Mouse (Mus musculus): ENCODE measurements at regions not wholly inside any gene's neighbourhood (a gene's known extent, or its start where the extent isn't known, plus 50 kb on each side); places are given as distances from the start of the nearest gene placed in this dataset.

DNA sequence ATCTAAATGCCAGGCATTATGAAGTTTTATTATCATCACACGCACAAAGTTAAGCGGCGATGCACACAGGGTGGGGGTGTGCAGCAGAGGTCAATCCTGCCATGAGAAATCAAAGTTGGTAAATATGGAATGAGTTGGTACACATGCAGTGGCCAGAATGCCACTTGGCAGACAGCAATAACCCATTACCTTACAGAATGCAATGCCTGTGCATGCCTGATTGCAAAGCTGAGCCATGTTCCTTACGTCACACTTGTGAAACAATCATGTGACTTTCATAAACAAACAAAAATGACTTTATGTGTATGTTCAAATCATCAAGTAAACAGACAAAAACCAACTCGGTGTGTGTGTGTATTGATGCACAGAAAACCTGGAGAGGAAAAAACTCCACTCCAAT is 208.5 kb upstream of the Mkln1 start:
- DNase-seq (ENCODE audit: inconsistent age in 2 of 2, low spot score in 1 of 2), result no peak

DNA sequence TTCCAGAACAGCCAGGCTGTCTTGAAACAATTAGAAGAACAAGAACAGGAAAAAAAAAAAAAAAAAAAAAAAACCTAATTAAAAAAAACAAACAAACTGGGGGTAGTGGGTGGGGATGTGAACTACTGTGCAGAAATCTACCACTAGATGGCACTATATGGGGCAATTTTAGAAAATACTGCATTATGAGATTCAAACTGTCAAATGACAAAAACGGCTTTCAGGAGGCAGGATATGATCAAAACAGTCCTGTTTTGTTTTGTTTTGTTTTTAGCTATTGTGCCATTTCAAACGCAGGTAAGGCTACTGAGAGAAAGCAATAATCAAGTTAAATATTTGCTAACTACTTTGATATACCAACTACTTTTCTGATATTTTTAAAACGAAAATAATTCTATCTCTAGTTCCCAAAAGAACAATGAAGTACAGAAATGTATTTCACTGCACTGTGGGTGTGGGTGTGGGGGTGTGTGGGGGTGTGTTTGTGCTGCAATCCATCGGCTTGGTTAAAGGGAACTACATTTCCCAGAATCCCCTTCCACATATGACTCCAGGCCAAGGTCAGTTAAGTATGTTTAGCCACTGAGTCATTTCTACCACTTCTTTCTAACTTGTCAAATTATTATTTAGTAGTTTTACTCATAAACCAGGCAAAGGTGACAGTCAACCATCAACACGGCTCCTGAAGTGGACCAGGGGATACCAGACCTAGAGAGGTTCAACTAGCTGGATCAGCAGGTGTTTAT is 207.7 kb upstream of the Mkln1 start:
- peak in 1 of 2 experiments; percentile 71 for DNase-seq (ENCODE audit: inconsistent age in 2 of 2, low spot score in 1 of 2)

DNA sequence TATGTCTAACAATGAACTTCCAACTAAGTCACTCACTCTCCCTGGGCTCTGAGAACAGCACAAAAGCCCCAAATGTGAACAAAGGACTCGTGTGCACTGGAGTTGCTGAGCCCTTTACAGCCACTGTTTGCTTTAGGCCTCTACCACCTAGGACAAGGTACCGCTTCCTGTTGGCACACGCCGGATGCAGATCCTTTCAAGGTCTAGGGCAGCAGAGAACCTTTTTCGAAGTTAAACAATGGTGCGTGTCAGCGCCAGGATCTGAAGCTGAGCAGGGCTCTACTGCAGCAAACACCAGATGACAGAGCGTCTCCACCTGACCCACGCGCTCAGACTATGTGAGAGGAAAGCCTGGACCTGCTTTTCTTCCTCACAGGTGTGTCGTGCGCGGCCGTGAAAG is 207.0 kb upstream of the Mkln1 start:
- no peak for DNase-seq (ENCODE audit: inconsistent age in 2 of 2, low spot score in 1 of 2)

DNA sequence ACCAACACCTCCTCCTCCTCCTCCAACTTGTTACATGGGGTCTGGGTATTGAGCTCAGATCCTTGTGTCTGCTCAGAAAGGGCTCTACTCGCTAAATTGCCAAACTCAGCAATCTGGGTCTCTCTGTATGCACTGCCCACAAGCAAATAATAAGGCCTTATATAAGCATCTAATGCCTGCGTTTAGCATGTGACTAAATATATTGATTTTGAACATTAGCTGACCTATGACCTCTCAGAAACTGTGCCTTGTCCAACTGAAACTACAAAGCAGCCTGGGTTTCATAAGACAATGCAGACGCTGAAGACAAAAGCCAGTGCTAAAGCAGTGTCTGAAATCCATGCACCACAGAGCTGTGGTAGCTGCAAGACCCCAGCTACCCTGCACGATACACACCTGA is 206.3 kb upstream of the Mkln1 start:
- DNase-seq (ENCODE audit: inconsistent age in 2 of 2, low spot score in 1 of 2), result no peak

DNA sequence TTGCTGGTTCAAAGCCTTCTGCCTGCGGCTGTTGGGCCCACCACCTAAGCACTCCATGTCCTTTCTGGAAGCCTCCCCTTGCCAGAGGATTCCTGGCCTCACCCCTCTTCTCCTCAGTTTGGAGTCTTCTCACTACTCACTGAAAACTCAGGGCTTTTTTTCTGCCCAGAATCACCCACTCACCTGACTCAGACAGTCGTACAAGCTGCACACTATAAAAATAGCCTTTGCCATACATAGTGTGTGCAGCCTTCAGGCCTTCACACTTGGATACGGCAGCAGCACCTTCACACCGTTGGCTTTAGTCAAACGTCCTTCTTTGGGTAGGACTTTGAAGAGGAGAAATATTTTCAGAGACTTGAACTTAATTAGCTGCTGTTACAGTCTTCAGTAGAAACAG is 205.3 kb upstream of the Mkln1 start:
- DNase-seq (ENCODE audit: inconsistent age in 2 of 2, low spot score in 1 of 2), result no peak

DNA sequence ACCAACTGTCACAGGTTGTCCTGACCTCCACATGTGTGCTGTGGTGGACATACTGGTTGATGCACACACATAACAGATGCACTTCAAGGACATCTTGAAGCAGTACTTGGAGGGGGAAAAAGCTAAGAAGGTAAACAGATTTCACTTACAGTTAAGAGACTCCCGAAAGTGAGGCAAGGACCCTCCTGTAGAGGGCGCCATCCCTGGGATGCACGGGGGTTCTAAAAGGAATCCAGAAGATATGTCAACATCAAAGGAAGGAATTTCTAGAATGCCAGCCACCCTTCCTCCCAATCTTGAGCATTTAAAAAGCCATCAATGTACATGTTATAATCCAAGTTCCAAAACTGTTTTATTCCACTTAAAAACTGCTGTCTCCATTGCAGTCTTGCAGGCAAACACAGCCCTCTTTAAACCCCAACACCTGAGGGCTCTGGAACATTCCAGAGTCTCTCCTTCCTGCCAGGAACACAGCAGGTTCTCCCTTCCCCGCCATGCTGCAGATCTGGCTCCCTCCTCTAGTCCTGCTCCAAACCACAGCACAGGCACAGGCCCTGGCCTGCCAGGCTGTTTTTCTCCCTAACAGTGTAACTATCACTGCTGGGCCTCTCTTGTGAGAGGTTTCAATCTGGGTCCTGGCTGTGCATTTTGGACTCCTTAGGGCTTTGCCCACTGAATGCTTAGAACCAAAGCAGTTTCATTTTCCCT is 200.8 kb upstream of the Mkln1 start:
- DNase-seq (ENCODE audit: inconsistent age in 2 of 2, low spot score in 1 of 2), result peak in 1 of 2 experiments; percentile 64

DNA sequence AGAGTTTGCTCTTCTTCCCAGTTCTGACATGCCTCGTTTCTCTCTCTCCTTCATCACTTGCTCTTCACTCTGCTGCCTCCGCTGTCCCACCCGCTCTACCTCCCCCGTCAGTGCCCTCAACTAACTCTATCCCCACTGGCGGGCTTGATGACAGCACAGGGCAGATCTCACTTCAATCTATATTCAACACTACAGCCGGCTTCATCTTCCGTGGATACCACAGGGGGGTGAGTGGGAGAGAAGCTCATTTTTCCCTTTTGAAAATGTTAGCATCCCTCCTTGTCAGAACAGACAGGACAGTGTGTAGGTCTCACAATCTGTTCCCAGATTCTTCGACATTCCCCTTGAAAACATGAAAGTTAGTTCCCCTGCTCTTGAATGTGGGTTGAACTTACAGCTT is 200.2 kb upstream of the Mkln1 start:
- no peak for DNase-seq (ENCODE audit: inconsistent age in 2 of 2, low spot score in 1 of 2)

DNA sequence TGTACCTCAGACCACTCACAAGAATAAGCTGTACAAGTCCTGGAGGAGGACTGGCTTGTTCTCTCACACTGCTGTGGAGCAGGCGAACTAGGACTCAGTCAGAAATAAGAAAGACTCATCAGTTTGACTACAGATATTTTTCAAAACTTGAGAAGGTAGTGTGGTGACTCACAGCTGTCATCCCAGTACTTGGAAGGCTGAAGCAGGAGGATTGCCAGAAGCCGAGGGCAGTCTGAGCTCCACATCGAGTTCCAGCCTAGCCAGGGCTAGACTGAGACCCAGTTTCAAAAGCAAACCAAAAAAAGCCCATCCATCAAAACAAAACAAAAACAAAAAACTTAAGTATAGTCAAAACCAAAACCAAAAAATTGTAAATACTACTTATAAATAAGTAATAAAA is 197.8 kb upstream of the Mkln1 start:
- no peak for DNase-seq (ENCODE audit: inconsistent age in 2 of 2, low spot score in 1 of 2)

DNA sequence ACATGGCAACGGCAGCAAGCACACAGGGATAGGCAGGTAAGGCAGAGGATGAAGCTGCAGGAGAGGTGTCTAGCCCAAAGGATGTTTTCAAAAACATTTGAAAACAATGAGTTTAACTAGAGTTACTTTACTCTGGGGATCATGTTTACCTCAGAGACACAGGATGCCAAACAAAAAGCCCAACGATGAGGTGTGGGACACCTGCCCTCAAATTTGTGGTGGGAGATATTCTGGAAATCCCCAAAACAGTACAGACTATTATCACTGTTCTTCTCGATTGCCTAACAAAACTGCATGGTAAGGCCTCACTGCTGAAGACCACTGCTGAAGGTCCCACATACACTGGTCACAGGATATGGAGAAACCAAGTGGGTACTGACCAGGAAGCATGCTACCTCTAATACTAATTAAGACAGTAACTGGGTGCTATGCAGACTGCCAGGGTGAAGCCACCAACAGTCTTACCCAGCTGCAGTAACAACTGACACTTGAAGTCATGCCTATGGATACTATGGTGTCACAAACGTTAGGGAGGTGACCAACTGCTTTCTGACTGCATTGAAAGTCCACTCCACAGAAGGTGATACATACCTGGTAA is 197.1 kb upstream of the Mkln1 start:
- DNase-seq (ENCODE audit: inconsistent age in 2 of 2, low spot score in 1 of 2), result no peak

DNA sequence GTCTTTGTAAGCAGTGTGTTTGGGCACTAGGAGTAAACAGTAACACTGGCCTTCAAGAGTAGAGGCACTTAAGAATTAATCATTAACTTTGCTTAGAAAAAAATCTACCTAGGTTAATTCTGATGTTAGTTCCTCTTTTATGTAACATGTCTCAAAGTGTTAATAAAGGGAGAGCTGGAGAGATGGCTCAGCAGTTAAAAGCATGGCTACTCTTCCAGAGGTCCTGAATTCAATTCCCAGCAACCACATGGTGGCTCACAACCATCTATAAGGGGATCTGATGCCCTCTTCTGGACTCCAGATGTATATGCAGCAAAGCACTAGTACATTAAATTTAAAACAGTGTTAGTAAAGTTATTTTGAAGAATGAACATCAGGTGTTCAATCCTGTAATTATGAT is 195.9 kb upstream of the Mkln1 start:
- DNase-seq (ENCODE audit: inconsistent age in 2 of 2, low spot score in 1 of 2), result no peak

DNA sequence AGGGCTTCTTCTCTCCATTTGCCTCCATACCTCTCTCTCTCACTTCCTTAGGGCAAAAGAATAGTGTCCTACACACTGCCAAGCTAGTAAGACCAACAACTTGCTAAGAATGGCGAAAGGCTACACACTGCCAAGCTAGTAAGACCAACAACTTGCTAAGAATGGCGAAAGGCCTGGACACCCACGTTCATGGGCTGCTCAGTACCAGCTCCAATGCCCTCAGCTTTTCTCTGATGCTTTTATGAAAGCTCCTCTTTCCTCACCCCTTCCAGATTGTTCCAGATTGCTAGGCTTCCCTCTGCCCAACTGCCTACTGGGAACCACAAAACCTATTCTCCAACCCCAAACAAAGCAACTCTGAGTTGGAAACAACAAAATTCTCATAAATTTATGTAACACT is 194.1 kb upstream of the Mkln1 start:
- DNase-seq (ENCODE audit: inconsistent age in 2 of 2, low spot score in 1 of 2), result no peak

DNA sequence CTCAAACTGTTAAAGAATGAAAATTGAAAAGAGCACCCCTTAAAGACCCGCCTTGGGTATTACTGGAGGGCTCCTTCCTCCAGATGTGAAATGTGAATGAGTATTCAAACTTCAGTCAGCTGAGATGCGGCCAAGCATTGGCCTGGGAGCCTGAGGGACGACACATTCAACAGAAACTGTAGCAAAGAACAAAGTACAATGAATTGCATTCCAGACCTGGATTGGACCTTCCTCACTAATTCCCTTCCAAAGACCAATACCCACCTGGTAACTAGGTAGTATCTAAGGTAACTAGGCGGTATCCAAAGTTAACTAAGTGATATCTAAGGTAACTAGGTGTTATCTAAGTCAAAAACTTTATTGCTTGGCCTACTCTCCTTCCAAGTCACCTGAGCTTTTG is 193.7 kb upstream of the Mkln1 start:
- no peak for DNase-seq (ENCODE audit: inconsistent age in 2 of 2, low spot score in 1 of 2)

DNA sequence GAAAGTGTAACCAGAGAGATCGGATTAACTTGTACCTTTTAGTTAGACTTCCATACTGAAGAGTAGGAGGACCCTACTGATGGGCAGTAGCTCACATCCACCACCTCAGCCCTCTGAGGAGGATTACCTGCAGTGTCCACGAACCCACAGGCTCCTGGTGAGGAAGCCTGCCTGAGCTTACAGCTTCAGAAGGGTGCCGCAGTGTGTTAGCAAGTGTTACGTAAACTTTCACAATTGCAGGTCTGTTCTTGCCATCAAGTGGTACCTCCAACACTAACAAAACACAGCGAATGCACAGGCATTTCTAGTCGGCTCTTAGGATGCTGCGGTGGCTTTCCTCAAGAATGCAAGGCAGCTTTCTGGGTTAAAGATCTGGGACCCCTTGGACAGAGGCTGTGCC is 192.4 kb upstream of the Mkln1 start:
- DNase-seq (ENCODE audit: inconsistent age in 2 of 2, low spot score in 1 of 2), result peak in 1 of 2 experiments; percentile 63

DNA sequence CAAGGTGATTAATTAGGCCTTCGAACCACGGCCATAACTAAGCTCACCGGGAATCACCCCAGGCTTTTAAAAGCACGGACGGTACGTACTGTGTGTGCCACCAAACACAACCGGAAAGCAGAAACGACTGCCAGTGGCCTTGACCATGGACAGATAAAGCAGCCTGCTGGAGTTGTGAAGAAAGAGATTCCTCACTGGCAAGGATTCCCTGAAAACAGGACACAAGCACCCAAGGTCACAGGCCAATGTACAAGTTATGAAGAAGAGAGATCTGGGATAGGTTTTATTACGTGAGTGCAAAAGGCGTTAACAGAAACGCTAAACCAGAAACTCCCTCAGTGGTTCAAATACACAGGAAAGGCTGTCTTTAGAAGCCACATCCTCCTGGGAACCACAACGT is 191.3 kb upstream of the Mkln1 start:
- DNase-seq (ENCODE audit: inconsistent age in 2 of 2, low spot score in 1 of 2), result peak; percentile 87 to 93

DNA sequence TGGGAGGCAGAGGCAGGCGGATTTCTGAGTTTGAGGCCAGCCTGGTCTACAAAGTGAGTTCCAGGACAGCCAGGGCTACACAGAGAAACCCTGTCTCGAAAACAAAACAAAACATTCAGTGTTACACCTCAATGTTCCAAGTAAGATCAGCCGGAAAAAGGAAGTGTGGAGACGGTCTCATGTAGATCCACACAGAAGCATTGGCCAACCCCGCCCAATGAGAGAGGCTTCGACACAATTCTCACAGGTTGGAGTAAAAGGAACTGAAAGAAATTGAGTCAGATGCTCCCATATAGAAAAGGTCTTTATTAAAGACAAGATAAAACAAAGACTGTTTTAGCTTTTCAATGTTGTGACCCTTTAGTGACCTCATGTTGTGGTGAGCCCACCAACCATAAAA is 190.3 kb upstream of the Mkln1 start:
- peak in 1 of 2 experiments; percentile 51 for DNase-seq (ENCODE audit: inconsistent age in 2 of 2, low spot score in 1 of 2)

DNA sequence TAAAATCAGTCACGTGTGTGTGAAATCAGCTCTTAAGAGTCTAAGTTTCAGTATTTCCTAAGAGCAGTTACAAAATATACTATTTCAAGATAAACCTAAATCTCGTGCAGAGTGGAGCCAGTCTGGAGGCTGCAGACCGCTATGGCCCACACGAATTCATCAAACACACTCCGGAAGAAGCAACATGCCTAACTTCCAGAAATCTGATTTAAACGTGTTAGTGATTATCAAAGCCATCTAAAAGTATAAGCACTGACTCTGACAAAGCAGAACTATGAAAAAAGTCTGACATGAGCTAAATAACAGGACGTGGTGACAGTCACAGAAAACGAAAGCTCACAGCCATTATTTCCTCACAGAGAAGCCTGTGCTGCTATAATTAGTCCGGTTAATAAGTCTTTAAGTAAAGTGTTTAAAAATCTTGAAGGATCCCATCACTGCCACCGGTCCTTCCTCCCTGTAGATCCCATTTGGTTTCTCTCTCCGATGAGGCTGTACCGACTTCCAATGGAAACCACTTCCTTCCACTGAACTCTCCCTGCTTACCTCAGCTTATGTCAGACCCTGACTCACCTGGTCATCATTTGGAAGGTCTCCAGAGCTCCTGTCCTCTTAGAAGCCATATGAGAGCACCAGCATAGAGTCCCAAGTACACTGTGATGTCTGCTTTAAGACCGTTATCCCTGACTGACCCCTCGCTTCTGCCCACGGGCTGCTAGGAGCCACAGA is 189.0 kb upstream of the Mkln1 start:
- DNase-seq (ENCODE audit: inconsistent age in 2 of 2, low spot score in 1 of 2), result peak in 1 of 2 experiments; percentile 52

DNA sequence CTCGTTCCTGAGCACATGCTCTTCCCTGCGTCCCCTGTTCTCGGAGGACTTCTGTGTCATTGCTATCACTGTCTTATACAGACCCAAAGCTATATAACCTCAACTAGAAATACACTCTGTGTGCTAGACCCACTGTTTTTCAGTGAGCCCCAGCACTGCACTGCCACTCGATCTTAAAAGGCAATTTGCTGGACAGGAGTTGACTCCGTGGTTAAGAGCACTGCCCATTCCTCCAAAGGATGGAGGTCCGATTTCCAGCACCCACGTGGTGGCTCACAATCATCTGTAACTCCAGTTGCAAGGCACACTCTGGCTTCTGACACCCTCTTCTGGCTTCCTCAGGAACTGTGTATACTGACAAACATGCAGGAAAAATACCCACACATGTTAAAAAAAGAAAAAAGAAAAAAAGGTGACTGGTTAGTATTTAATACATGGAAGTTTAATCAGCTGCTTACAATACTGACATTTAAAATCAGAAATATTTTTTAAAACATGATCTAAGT is 188.3 kb upstream of the Mkln1 start:
- DNase-seq (ENCODE audit: inconsistent age in 2 of 2, low spot score in 1 of 2), result peak in 1 of 2 experiments; percentile 50

DNA sequence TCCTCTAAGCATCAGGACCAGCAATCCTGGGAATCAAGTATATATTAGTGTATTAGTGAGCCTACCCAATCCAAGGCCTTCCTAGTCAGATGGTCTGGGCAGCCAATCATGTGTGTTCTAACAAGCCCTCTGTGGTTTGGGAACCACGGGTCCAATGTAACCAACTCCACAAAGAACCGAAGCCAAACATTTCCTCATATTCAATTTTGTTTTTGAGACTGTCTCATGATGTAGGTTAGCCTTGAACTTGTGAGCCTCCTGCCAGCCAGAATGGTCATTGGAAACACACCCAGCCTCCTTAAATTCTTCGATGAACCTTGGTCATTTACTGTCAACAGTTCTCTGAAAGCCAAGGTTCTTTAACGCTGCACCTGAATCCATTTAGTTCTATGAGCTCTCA is 187.4 kb upstream of the Mkln1 start:
- DNase-seq (ENCODE audit: inconsistent age in 2 of 2, low spot score in 1 of 2), result peak in 1 of 2 experiments; percentile 69

DNA sequence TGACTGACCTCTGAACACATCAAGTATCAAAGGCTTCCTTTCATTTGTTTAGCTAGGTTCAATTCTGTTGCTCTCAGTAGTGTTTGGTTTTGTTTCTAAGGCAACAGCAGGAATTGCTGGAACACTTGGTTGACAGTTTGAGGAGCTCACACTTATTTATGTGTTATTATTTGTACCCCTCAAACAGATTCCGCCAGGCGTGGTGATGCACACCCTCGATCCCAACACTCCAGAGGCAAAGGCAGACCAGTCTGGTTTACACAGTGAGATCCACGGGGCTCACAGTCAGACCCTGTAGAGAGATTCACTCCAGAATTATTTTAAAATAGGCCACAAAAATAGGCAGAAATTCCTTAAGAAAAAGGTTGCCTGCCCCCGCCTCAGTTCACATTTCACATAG is 186.9 kb upstream of the Mkln1 start:
- peak in 1 of 2 experiments; percentile 58 for DNase-seq (ENCODE audit: inconsistent age in 2 of 2, low spot score in 1 of 2)

DNA sequence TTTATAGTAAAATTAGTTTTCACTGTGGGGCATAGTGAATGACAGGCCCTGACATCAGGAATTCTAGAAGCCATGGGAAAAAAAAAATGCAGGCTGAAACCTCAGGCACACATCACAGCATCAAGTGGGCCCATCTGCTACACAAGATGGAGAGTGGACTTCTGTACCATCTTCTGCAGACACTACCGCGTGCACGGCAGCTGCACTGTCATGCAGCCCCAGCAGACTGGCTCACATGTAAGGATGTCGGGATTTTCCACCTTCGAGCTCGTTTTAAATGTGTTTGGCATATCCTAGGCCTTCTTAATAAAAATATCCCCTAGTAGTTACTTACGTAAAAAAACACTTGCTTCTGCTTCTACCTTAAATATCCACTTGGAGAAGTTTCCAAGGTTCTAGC is 186.5 kb upstream of the Mkln1 start:
- DNase-seq (ENCODE audit: inconsistent age in 2 of 2, low spot score in 1 of 2), result no peak

DNA sequence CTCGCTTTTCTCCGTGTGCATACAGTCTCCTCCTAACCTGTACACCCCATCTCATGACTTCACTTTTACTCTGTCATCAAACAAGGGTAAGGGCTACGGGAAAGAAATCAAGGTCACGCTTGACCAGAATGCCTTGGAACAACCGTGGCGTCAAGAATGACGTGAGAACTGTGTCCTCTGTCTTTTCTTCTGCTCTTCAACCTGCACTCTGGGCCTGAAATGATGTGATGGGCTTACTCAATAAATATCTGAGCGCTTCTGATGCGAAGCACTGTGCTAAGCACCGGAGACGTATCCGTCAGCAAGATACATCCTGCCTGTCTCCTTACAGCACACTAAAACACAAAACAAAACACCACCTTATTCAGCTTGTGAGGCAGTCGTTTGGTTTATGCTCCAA is 185.8 kb upstream of the Mkln1 start:
- peak in 1 of 2 experiments; percentile 81 for DNase-seq (ENCODE audit: inconsistent age in 2 of 2, low spot score in 1 of 2)
